Mouse (Mus musculus): ENCODE measurements at regions not wholly inside any gene's neighbourhood (a gene's known extent, or its start where the extent isn't known, plus 50 kb on each side); places are given as distances from the start of the nearest gene placed in this dataset.

DNA sequence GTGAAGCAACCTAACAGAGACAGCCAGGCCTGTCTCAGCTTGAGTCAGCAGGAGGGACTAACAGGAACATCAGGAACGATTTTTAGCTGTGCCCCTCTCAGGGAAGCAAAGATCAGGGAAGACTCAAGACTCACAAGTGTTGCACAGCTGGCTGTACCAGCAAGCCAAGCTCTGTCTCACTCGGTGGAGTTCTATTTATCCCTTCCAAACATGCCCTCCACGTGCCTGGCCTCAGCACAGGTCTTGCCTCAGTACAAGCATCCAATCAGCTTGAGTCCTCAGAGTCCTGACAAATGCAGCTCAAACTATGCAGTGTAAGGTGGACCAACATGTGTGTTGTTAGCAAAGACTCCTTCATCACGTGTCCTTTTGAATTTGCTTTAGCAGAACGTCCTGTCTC is 178.4 kb downstream of the Foxo1 start:
- no peak for DNase-seq (ENCODE audit: low read depth)
- no peak for TF ChIP-seq CTCF (IDR thresholded peaks at IDR 0.05; ENCODE audit: borderline replicate concordance, extremely low read depth, insufficient read depth, insufficient read length)
- TF ChIP-seq POLR2A (IDR thresholded peaks at IDR 0.05; ENCODE audit: borderline replicate concordance, extremely low read depth, insufficient read depth, insufficient read length, poor library complexity, severe bottlenecking): no peak

DNA sequence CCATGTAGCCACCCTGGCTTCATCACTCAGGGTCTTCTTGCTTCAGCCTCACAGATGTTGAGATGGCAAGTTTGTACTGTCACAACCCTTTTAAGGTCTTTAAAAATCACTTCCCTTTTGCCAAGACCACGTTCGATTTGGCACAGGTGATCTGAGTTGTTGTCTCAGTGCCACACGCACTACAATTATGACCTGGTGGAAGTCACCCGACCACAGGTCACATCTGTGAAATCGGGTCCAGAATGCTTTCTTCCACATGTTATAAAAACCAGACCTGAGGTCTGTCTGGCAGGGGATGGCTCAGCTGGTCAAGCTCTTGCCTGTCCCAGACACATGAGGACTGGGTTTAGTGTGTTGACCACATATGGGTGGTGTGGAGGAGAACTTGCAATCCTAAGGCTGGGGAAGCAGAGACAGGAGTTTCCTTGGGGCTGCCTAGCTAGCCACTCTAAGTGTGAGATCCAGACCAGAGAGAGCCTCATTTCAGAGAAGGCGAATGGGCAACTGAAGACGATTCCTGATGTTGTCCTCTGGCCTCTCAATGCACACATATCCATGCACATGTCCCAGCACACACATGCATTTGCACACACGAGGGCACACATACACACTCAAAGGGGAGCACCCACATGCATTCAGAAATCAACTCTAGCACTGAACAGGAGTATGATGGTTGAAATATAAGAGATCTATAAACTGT is 176.4 kb downstream of the Foxo1 start:
- TF ChIP-seq CTCF (IDR thresholded peaks at IDR 0.05; ENCODE audit: borderline replicate concordance, extremely low read depth, insufficient read depth, insufficient read length): no peak
- TF ChIP-seq POLR2A (IDR thresholded peaks at IDR 0.05; ENCODE audit: borderline replicate concordance, extremely low read depth, insufficient read depth, insufficient read length, poor library complexity, severe bottlenecking): no peak
- DNase-seq (ENCODE audit: low read depth): no peak

DNA sequence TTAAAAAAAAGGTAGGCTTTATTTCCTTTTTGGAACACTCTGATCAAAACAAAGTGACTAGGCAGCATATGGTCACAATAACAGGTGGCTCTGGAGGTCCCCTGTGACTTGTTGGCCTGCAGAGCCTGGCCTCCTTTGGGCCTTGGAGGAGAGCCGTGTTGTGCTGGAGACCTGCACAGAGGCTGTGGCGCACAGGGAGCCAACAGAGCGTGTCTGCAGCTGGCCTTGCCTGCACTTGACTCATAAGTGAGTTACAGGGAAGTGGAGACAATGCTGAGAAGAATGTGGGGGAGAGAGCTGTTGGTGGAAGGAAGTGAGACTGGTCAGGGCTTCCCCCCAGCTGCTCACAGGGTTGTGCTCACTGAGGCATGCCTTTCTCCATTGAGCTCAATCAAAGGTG is 175.7 kb downstream of the Foxo1 start:
- TF ChIP-seq POLR2A (IDR thresholded peaks at IDR 0.05; ENCODE audit: borderline replicate concordance, extremely low read depth, insufficient read depth, insufficient read length, poor library complexity, severe bottlenecking) (no peak), CTCF (IDR thresholded peaks at IDR 0.05; ENCODE audit: borderline replicate concordance, extremely low read depth, insufficient read depth, insufficient read length) (no peak)
- DNase-seq (ENCODE audit: low read depth): peak; percentile 43

DNA sequence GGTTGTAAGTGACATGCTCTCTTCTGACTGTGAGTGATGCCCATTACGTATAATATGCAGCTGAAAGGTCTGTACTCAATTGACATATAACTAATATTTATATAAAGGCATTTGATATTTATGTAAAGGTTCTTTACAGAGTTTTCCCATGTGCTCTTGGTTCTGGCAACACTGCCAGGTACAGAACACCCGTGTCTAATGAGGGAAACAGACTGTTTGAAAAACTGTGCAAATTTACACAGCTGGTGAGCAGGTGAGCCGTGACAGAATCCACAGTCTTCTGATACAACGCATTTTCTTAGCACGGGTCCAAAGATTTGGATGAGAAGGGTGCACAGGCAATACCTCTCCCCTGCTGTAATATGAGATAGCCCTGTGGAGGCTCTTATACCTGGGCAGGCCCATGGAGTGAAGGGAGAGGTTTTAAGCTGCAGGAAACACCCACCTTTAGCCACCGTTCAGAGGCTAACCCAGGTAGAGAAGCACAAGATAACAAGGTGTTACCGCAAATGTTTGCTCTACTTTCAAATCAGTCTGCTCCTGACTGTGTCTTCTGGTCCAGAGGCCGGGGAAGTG is 161.0 kb downstream of the Foxo1 start:
- TF ChIP-seq CTCF (IDR thresholded peaks at IDR 0.05; ENCODE audit: borderline replicate concordance, extremely low read depth, insufficient read depth, insufficient read length): no peak
- no peak for TF ChIP-seq POLR2A (IDR thresholded peaks at IDR 0.05; ENCODE audit: borderline replicate concordance, extremely low read depth, insufficient read depth, insufficient read length, poor library complexity, severe bottlenecking)
- DNase-seq (ENCODE audit: low read depth): no peak

DNA sequence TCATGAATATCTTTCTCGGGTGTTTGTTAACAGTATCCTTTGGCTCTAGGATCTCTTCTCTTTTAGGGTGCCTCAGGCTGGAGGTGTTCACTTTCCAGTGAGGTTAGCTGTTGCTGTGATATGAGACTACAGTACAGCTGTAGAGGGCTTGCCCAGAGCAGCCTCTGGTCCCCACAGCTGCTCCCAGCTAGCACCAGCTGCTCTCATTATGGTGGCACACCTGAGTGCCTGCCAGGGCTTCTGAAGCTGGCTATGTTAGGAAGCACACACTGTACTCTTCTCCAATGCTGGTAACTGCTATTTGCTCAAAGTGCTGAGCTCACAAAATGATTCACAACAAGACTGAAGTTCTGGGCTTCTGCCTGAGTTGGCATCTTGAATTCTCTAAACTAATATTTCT is 154.7 kb downstream of the Foxo1 start:
- TF ChIP-seq CTCF (IDR thresholded peaks at IDR 0.05; ENCODE audit: borderline replicate concordance, extremely low read depth, insufficient read depth, insufficient read length): no peak
- no peak for TF ChIP-seq POLR2A (IDR thresholded peaks at IDR 0.05; ENCODE audit: borderline replicate concordance, extremely low read depth, insufficient read depth, insufficient read length, poor library complexity, severe bottlenecking)
- DNase-seq (ENCODE audit: low read depth): no peak

DNA sequence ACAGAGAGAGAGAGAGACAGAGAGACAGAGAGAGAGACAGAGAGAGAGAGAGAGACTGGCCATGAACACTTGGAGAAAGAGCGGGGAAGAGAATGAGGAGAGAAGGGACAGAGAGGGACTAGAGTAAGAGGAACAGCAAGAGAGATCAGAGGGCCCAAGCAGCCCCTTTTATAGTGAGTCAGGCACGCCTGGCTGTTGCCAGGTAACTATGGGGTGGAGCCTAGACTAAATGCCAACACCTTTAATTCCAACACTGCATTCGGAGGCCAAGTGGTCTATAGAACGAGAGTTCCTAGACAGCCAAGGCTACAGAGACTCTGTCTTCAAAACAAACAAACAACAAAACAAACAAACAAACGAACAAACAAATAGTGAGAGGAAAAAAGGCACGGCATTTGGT is 148.1 kb downstream of the Foxo1 start:
- no peak for DNase-seq (ENCODE audit: low read depth)
- TF ChIP-seq POLR2A (IDR thresholded peaks at IDR 0.05; ENCODE audit: borderline replicate concordance, extremely low read depth, insufficient read depth, insufficient read length, poor library complexity, severe bottlenecking) (no peak), CTCF (IDR thresholded peaks at IDR 0.05; ENCODE audit: borderline replicate concordance, extremely low read depth, insufficient read depth, insufficient read length) (no peak)

DNA sequence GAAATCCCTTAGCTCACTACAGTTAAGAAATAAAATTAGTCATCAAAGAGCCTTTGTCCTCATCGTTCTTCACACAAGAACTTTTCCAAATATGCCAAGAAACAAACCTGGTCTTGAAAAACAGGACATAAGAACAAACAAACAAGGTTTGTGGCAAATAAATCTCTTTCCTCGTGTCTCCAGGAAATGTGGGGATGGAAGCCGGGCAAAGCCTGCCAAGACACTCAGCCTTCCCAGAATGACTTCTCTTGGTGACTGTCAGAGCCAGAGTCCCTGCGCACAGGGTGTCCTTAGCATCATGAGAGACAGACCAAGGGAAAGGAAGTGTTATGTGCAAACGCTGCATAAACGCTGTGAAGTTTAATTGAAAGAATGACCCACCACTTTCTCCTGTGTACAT is 147.2 kb downstream of the Foxo1 start:
- TF ChIP-seq CTCF (IDR thresholded peaks at IDR 0.05; ENCODE audit: borderline replicate concordance, extremely low read depth, insufficient read depth, insufficient read length) (no peak), POLR2A (IDR thresholded peaks at IDR 0.05; ENCODE audit: borderline replicate concordance, extremely low read depth, insufficient read depth, insufficient read length, poor library complexity, severe bottlenecking) (no peak)
- DNase-seq (ENCODE audit: low read depth): no peak

DNA sequence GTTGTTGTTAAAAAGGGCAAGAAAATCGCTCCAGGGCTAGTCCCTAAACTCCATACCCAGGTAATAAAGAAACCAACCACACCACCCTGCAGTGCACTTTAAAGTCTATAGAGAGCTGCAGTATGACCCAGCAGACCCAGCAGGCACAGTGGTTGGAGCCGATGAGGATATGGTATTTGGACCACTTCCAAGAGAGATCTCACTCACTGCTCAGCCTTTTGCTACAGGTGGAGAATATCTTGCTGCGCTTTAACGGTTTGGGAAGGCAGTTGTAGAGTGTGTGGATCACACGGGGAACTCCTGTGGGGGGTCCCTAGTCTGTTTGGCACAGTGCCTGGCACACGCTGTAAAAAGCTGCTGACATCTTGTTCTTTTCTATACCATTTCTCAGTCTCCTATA is 145.9 kb downstream of the Foxo1 start:
- DNase-seq (ENCODE audit: low read depth): peak; percentile 27

DNA sequence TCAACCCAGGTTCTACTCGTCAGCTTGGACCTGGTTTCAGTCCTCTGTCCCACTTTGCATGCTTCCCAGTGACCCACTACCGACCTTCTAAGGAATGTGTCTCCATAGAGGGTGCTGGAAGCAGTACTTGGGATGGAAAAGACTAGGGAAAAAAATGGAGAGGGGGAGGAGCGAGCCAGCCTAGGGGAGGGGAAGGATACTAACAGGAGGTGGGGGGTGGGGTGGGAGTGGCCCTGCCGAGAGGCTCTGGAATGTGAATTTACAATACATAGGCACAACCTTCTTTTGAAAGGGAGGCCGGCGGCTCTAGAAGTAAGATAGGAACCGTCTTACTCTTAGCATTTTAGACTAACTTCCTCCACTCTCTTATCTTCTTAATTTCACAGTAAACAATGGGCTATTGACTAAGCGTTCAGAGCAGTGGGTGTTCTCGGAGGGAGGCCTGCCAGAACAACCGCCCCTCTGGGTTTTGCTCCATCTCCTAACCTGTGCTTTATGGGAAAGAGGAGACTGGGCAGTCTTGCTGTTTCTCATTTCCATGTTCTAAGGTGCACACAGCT is 145.1 kb downstream of the Foxo1 start:
- no peak for TF ChIP-seq POLR2A (IDR thresholded peaks at IDR 0.05; ENCODE audit: borderline replicate concordance, extremely low read depth, insufficient read depth, insufficient read length, poor library complexity, severe bottlenecking)
- no peak for TF ChIP-seq CTCF (IDR thresholded peaks at IDR 0.05; ENCODE audit: borderline replicate concordance, extremely low read depth, insufficient read depth, insufficient read length)
- peak; percentile 26 for DNase-seq (ENCODE audit: low read depth)

More for the DNA sequence above, 145.9 kb downstream of the Foxo1 start:
- TF ChIP-seq CTCF (IDR thresholded peaks at IDR 0.05; ENCODE audit: borderline replicate concordance, extremely low read depth, insufficient read depth, insufficient read length) (no peak), POLR2A (IDR thresholded peaks at IDR 0.05; ENCODE audit: borderline replicate concordance, extremely low read depth, insufficient read depth, insufficient read length, poor library complexity, severe bottlenecking) (no peak)

DNA sequence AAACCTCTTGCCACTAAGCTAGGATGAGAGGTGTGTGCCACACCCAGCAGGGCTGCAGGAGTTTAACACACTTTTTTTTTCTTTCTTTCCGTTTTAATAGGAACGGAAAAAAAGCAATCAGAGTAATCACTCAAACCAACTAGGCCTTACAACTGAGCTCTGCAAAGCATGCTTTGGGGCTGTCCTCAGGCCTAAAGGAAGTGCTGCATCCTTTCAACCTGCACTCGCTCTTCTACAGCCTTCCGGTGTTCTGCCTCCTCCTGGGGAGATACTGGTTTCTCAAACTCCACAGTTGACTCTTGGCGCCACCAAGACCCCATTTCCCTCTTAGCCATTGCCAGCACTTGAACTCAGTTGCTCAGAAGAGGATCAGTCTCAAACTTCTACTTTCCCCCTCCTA is 143.2 kb downstream of the Foxo1 start:
- DNase-seq (ENCODE audit: low read depth): no peak
- TF ChIP-seq CTCF (IDR thresholded peaks at IDR 0.05; ENCODE audit: borderline replicate concordance, extremely low read depth, insufficient read depth, insufficient read length) (no peak), POLR2A (IDR thresholded peaks at IDR 0.05; ENCODE audit: borderline replicate concordance, extremely low read depth, insufficient read depth, insufficient read length, poor library complexity, severe bottlenecking) (no peak)

DNA sequence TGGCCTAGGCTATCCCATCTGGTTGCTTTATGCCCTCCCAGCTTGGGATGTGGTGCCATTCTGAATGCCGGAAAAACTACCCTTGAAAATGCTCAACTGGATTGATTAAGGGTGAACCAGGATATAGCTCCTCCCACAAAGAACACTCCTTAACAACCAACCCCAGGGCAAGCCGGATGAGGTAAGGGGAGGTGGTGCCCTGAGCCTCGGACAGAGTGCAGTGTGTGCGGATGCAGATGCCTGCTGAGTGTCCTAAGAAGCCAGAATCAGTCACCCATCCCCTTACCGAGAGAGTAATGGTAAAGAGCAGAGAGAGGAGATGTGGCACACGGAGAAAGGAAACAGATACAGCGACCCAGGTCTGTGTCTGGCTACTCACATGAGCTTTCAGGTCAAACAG is 141.3 kb downstream of the Foxo1 start:
- DNase-seq (ENCODE audit: low read depth): no peak
- TF ChIP-seq CTCF (IDR thresholded peaks at IDR 0.05; ENCODE audit: borderline replicate concordance, extremely low read depth, insufficient read depth, insufficient read length): no peak
- TF ChIP-seq POLR2A (IDR thresholded peaks at IDR 0.05; ENCODE audit: borderline replicate concordance, extremely low read depth, insufficient read depth, insufficient read length, poor library complexity, severe bottlenecking): no peak
